Mouse (Mus musculus): ENCODE data around the gene Kit. TPM values are rescaled to one million over a fixed set of nuclear protein-coding genes. Genes with fewer than 3 reads are reported as not detected.

Gene Kit
- polyA plus RNA-seq, 1 experiment: not detected

DNA sequence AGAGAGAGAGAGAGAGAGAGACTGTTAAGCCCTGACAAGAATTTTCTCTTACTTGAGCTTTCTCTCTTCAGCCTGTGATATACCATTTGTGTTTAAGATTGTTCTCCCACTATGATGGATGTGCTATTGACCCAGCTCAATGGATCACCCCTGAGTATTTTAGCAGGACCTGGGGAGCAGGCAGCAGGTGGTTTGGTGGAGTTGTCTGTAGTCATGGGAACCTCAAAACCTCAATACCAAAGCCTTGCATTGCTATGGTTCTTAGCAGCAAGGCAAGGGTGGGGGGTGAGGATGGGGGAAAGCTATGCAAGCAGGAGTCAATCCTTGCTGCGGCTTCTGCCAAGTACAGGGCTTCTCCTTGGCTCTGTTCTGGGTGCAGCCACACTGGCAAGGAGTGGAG lies 48.8 kb downstream of the Kit start:
- Histone ChIP-seq H3K79me2 (ENCODE audit: control insufficient read depth, insufficient read depth) (no peaks in the 10 kb centered on the region), H3K4me2 (ENCODE audit: low read depth) (no peak overlapping the region), H3K27me3 (ENCODE audit: control insufficient read depth, insufficient read depth, insufficient read length) (no peaks in the 10 kb centered on the region), H3K36me3 (ENCODE audit: control insufficient read depth, insufficient read depth) (no peaks in the 10 kb centered on the region), H3K4me3 (no peak overlapping the region), H3ac (ENCODE audit: control insufficient read depth, insufficient read length) (no peak overlapping the region)
- TF ChIP-seq SRF (IDR thresholded peaks at IDR 0.05; ENCODE audit: control insufficient read depth, insufficient read length, low read depth) (no peak), REST (IDR thresholded peaks at IDR 0.05; ENCODE audit: insufficient read depth, insufficient read length) (no peak), CEBPB (IDR thresholded peaks at IDR 0.05; ENCODE audit: insufficient read depth, poor library complexity, severe bottlenecking) (no peak), TCF12 (IDR thresholded peaks at IDR 0.05; ENCODE audit: insufficient read depth, poor library complexity, severe bottlenecking) (no peak)

DNA sequence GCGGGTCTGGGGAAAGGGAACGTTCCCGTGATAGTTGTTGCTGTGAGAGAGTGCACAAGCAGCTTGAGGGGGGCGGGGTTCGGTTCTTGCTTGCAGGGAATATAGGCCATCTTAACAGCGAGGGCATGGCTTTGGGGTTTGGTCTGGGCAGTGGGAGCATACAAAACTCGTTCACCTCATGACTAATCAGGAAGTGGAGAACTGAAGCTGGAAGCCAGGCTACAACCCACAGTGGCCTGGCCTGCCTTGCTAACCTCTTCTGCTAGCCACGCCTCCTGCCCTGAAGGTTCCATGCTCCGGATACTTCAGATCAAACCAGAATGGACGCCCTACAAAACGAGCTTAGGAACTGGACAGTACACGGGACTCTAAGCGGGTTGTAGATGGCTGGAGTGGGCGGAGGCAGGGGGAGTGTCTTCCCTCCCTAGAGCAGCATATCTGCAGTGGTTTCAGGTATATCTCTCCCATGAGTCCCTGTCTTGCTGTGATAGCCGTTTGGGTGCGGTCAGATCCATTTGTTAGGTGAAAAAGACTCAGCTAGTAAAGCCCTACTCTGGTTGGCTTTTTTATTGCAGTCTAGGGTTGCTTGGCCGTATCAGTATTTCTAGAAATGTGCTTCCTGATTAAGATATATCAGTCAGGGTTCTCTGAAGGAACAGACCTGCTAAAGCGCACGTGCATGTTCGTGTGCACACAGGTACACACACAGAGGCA lies 49.4 kb downstream of the Kit start:
- Histone ChIP-seq H3ac (ENCODE audit: control insufficient read depth, insufficient read length) (no peak overlapping the region), H3K27me3 (ENCODE audit: control insufficient read depth, insufficient read depth, insufficient read length) (no peaks in the 10 kb centered on the region), H3K4me3 (no peak overlapping the region), H3K79me2 (ENCODE audit: control insufficient read depth, insufficient read depth) (no peaks in the 10 kb centered on the region), H3K4me2 (ENCODE audit: low read depth) (no peak overlapping the region), H3K36me3 (ENCODE audit: control insufficient read depth, insufficient read depth) (no peaks in the 10 kb centered on the region)
- no peak for TF ChIP-seq MYOG (IDR thresholded peaks at IDR 0.05; ENCODE audit: control insufficient read depth in 1 of 3, insufficient read depth in 1 of 3, insufficient read length in 2 of 3, low read depth in 2 of 3)
- TF ChIP-seq CEBPB (IDR thresholded peaks at IDR 0.05; ENCODE audit: insufficient read depth, poor library complexity, severe bottlenecking): no peak
- no peak for TF ChIP-seq MYOD1 (IDR thresholded peaks at IDR 0.05; ENCODE audit: control insufficient read depth in 1 of 3, insufficient read length in 2 of 3, low read depth in 2 of 3)
- no peak for TF ChIP-seq TCF12 (IDR thresholded peaks at IDR 0.05; ENCODE audit: insufficient read depth, poor library complexity, severe bottlenecking)
- TF ChIP-seq TCF3 (IDR thresholded peaks at IDR 0.05; ENCODE audit: insufficient read length, low read depth): no peak
- no peak for TF ChIP-seq POLR2AphosphoS2 (IDR thresholded peaks at IDR 0.05; ENCODE audit: insufficient read length, low read depth)
- TF ChIP-seq E2F4 (IDR thresholded peaks at IDR 0.05; ENCODE audit: insufficient read depth): no peak
- TF ChIP-seq POLR2A (IDR thresholded peaks at IDR 0.05; ENCODE audit: insufficient read length, low read depth): no peak
- no peak for TF ChIP-seq REST (IDR thresholded peaks at IDR 0.05; ENCODE audit: insufficient read depth, insufficient read length)
- no peak for TF ChIP-seq USF1 (IDR thresholded peaks at IDR 0.05; ENCODE audit: low read depth)
- no peak for TF ChIP-seq MAX (IDR thresholded peaks at IDR 0.05; ENCODE audit: low read depth)
- TF ChIP-seq SRF (IDR thresholded peaks at IDR 0.05; ENCODE audit: control insufficient read depth, insufficient read length, low read depth): no peak

DNA sequence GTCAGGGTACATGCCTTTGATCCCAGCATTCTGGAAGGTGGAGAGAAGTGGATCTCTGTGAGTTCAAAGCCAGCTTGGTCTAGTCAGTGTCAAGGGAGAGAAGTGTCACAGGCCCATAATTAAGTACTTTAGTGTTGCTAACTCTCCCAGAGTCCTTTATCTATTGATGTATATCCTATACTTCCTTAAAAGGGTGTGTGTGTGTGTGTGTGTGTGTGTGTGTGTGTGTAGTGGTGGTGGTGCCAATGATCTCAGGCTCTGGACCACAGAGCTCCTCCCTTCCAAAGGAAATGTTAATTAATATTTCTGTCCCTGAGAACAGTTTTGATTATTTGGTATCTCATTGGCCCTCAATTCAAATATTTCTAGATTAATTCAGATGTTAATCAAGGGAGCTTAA lies 50.3 kb downstream of the Kit start:
- Histone ChIP-seq H3K79me2 (ENCODE audit: control insufficient read depth, insufficient read depth) (no peaks in the 10 kb centered on the region), H3K27me3 (ENCODE audit: control insufficient read depth, insufficient read depth, insufficient read length) (no peaks in the 10 kb centered on the region), H3K4me2 (ENCODE audit: low read depth) (no peak overlapping the region), H3ac (ENCODE audit: control insufficient read depth, insufficient read length) (no peak overlapping the region), H3K36me3 (ENCODE audit: control insufficient read depth, insufficient read depth) (no peaks in the 10 kb centered on the region), H3K4me3 (no peak overlapping the region)
- no peak for TF ChIP-seq SRF (IDR thresholded peaks at IDR 0.05; ENCODE audit: control insufficient read depth, insufficient read length, low read depth)
- no peak for TF ChIP-seq MAX (IDR thresholded peaks at IDR 0.05; ENCODE audit: low read depth)

DNA sequence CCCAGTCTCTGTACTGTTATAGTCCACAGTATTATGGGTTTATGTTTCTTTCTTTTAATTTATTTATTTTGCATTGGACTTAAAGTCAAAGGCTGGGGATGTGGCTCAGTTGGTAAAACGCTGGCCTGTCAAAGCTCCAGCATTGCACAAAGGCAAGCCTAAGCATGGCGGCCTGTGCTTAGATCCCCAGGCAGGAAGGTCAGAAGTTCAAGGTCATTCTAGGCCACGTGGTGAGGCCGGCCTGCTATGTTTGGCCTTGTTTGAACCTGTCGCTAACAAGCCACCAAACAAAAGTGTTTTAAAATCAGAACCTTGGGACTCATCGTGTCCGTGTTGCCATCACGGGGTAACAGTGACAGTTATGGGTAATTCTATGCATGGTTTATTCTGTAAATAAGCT lies 51.6 kb downstream of the Kit start:
- Histone ChIP-seq H3K27me3 (ENCODE audit: control insufficient read depth, insufficient read depth, insufficient read length) (peaks cover 4% of the 10 kb centered on the region), H3ac (ENCODE audit: control insufficient read depth, insufficient read length) (no peak overlapping the region), H3K79me2 (ENCODE audit: control insufficient read depth, insufficient read depth) (no peaks in the 10 kb centered on the region), H3K36me3 (ENCODE audit: control insufficient read depth, insufficient read depth) (no peaks in the 10 kb centered on the region), H3K4me3 (no peak overlapping the region), H3K4me2 (ENCODE audit: low read depth) (no peak overlapping the region)
- TF ChIP-seq TCF12 (IDR thresholded peaks at IDR 0.05; ENCODE audit: insufficient read depth, poor library complexity, severe bottlenecking) (no peak), MYOD1 (IDR thresholded peaks at IDR 0.05; ENCODE audit: control insufficient read depth in 1 of 3, insufficient read length in 2 of 3, low read depth in 2 of 3) (no peak), REST (IDR thresholded peaks at IDR 0.05; ENCODE audit: insufficient read depth, insufficient read length) (no peak), E2F4 (IDR thresholded peaks at IDR 0.05; ENCODE audit: insufficient read depth) (no peak), SRF (IDR thresholded peaks at IDR 0.05; ENCODE audit: control insufficient read depth, insufficient read length, low read depth) (no peak), MYOG (IDR thresholded peaks at IDR 0.05; ENCODE audit: control insufficient read depth in 1 of 3, insufficient read depth in 1 of 3, insufficient read length in 2 of 3, low read depth in 2 of 3) (no peak), POLR2AphosphoS2 (IDR thresholded peaks at IDR 0.05; ENCODE audit: insufficient read length, low read depth) (no peak)

DNA sequence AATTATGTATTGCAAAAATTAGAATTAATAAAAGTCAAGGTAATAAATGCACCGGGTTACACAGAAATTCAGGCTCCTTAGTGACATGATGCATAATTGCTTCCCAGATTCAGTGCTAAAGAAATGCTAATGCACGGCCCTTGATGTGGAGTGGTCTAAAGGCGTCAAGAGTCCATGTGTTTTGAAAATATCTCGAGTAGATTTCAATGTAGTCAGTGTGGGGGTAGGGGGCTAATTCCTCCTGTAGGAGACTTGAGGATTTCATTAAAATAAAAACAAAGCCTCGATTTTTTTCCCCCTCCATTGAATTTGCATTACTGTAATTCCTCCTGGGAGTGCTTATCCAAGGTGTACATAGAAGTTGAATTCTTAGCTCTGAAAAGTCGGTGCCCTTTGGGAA lies 52.0 kb downstream of the Kit start:
- H3ac ChIP-seq (ENCODE audit: control insufficient read depth, insufficient read length): no peak overlapping the region
- H3K79me2 ChIP-seq (ENCODE audit: control insufficient read depth, insufficient read depth): no peaks in the 10 kb centered on the region
- no peaks in the 10 kb centered on the region for H3K36me3 ChIP-seq (ENCODE audit: control insufficient read depth, insufficient read depth)
- TF ChIP-seq POLR2AphosphoS2 (IDR thresholded peaks at IDR 0.05; ENCODE audit: insufficient read length, low read depth) (no peak), REST (IDR thresholded peaks at IDR 0.05; ENCODE audit: insufficient read depth, insufficient read length) (no peak), USF1 (IDR thresholded peaks at IDR 0.05; ENCODE audit: low read depth) (no peak), E2F4 (IDR thresholded peaks at IDR 0.05; ENCODE audit: insufficient read depth) (no peak), CEBPB (IDR thresholded peaks at IDR 0.05; ENCODE audit: insufficient read depth, poor library complexity, severe bottlenecking) (no peak), TCF12 (IDR thresholded peaks at IDR 0.05; ENCODE audit: insufficient read depth, poor library complexity, severe bottlenecking) (no peak), MYOG (IDR thresholded peaks at IDR 0.05; ENCODE audit: control insufficient read depth in 1 of 3, insufficient read depth in 1 of 3, insufficient read length in 2 of 3, low read depth in 2 of 3) (no peak), POLR2A (IDR thresholded peaks at IDR 0.05; ENCODE audit: insufficient read length, low read depth) (no peak), TCF3 (IDR thresholded peaks at IDR 0.05; ENCODE audit: insufficient read length, low read depth) (no peak), SRF (IDR thresholded peaks at IDR 0.05; ENCODE audit: control insufficient read depth, insufficient read length, low read depth) (no peak), MAX (IDR thresholded peaks at IDR 0.05; ENCODE audit: low read depth) (no peak), MYOD1 (IDR thresholded peaks at IDR 0.05; ENCODE audit: control insufficient read depth in 1 of 3, insufficient read length in 2 of 3, low read depth in 2 of 3) (no peak)
- H3K4me2 ChIP-seq (ENCODE audit: low read depth): no peak overlapping the region
- H3K27me3 ChIP-seq (ENCODE audit: control insufficient read depth, insufficient read depth, insufficient read length): peaks cover 4% of the 10 kb centered on the region
- no peak overlapping the region for H3K4me3 ChIP-seq

Measured in myocyte (in vitro differentiated cells).